Mouse (Mus musculus): ENCODE measurements around the gene Ttyh3.

Ttyh3 gene

DNA sequence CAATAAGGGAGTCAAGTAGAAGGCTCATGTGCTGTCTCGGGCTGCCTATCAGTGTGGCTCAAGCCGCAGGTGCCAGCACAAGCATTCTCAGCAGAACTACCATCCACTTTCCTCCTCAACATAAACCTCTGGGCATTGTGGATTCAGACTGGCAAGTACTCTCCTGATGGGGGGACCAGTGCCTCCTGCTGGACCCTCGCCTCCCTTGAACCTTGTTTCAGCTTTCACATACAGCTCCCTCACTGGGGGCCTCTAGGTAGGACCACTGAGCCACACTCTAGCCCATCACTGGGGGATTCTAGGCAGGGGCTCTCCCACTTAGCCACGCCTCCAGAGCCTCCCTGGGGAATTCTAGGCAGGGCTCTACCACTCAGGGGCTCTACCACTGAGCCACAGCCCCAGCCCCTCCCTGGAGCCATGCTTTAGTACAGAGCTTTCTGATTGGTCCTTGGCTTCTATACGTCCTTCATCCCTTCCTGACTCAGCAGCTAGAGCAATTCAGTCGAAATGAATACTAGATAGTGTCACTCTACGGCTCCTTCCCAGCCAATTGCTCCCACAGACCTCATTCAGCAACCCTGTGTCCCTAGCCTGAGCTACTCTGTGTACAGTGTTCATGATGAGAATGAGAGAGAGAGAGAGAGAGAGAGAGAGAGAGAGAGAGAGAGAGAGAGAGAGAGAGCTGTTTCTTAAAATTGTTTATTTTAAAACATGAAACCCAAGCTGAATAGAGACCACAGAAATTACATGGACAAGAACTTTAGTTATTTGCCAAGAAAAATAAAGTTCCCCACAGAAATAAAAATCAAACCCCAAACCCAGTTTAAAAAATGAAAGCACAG is 28.7 kb downstream of the Ttyh3 start:
- TF ChIP-seq POU5F1 (IDR thresholded peaks at IDR 0.05; ENCODE audit: borderline replicate concordance, low read length): no peak
- TF ChIP-seq CTCF (conservative IDR thresholded peaks at IDR 0.05; ENCODE audit: low read length): no peak
- no peak for TF ChIP-seq NANOG (IDR thresholded peaks at IDR 0.05; ENCODE audit: borderline replicate concordance, low read length)
- Histone ChIP-seq H3K9me3 (ENCODE audit: low read length) (no peaks in the 10 kb centered on the region), H3K4me3 (replicated peaks; ENCODE audit: low read length) (no peak overlapping the region)

GRCm38 (mm10) chr5:140619151-140619771 is 29.6 kb downstream of the Ttyh3 start:
- Histone ChIP-seq H3K4me3 (replicated peaks; ENCODE audit: low read length) (no peak overlapping the region), H3K36me3 (ENCODE audit: insufficient read depth, low read length) (peaks cover 10% of the 10 kb centered on the region), H3K27me3 (ENCODE audit: insufficient read depth, low read length) (no peaks in the 10 kb centered on the region), H3K9me3 (ENCODE audit: low read length) (no peaks in the 10 kb centered on the region), H3K4me1 (replicated peaks; ENCODE audit: low read depth, low read length) (peaks cover 42% of the 10 kb centered on the region)
- TF ChIP-seq CTCF (conservative IDR thresholded peaks at IDR 0.05; ENCODE audit: low read length) (peak; percentile 88), NANOG (IDR thresholded peaks at IDR 0.05; ENCODE audit: borderline replicate concordance, low read length) (no peak)

More for the DNA sequence above, 28.7 kb downstream of the Ttyh3 start:
- no peaks in the 10 kb centered on the region for H3K27me3 ChIP-seq (ENCODE audit: insufficient read depth, low read length)
- H3K4me1 ChIP-seq (replicated peaks; ENCODE audit: low read depth, low read length): peaks cover 33% of the 10 kb centered on the region
- peaks cover 12% of the 10 kb centered on the region for H3K36me3 ChIP-seq (ENCODE audit: insufficient read depth, low read length)

- H3K9me3 ChIP-seq (ENCODE audit: low read length): no peaks in the 10 kb centered on the region
- no peak for TF ChIP-seq CTCF (conservative IDR thresholded peaks at IDR 0.05; ENCODE audit: low read length)
- TF ChIP-seq NANOG (IDR thresholded peaks at IDR 0.05; ENCODE audit: borderline replicate concordance, low read length): no peak
- no peak for TF ChIP-seq POU5F1 (IDR thresholded peaks at IDR 0.05; ENCODE audit: borderline replicate concordance, low read length)
- peaks cover 50% of the 10 kb centered on the region for H3K4me1 ChIP-seq (replicated peaks; ENCODE audit: low read depth, low read length)
- H3K36me3 ChIP-seq (ENCODE audit: insufficient read depth, low read length): peaks cover 19% of the 10 kb centered on the region
- peaks cover 10% of the 10 kb centered on the region for H3K27me3 ChIP-seq (ENCODE audit: insufficient read depth, low read length)
- H3K4me3 ChIP-seq (replicated peaks; ENCODE audit: low read length): no peak overlapping the region
These were observed 31.1 kb downstream of the Ttyh3 start for GRCm38 (mm10) chr5:140617714-140618113.

DNA sequence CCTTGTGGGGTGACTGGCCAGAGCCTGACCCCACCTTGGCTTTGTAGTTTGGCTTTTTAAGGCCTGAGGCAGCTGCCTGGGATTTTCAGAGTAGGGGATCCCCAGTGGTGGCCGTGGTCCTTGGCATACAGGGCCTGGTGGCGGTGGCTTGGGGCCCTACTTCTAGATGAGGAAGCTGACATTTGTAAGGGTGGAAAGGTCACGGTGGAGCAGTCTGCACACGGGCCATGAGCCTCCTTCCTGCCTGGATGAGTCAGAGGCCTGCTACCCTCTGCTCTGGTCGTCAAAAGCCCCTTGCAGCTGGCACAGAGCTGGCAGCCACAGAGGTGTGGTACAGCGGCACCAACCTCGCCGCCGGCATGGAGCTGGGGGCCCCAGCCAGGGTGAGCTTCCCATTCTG is 32.1 kb downstream of the Ttyh3 start:
- Histone ChIP-seq H3K36me3 (ENCODE audit: insufficient read depth, low read length) (peaks cover 15% of the 10 kb centered on the region), H3K4me3 (replicated peaks; ENCODE audit: low read length) (peak overlapping the region; percentile 50), H3K9me3 (ENCODE audit: low read length) (no peaks in the 10 kb centered on the region), H3K4me1 (replicated peaks; ENCODE audit: low read depth, low read length) (peaks cover 59% of the 10 kb centered on the region), H3K27me3 (ENCODE audit: insufficient read depth, low read length) (peaks cover 19% of the 10 kb centered on the region)
- TF ChIP-seq NANOG (IDR thresholded peaks at IDR 0.05; ENCODE audit: borderline replicate concordance, low read length): no peak
- TF ChIP-seq CTCF (conservative IDR thresholded peaks at IDR 0.05; ENCODE audit: low read length): no peak

DNA sequence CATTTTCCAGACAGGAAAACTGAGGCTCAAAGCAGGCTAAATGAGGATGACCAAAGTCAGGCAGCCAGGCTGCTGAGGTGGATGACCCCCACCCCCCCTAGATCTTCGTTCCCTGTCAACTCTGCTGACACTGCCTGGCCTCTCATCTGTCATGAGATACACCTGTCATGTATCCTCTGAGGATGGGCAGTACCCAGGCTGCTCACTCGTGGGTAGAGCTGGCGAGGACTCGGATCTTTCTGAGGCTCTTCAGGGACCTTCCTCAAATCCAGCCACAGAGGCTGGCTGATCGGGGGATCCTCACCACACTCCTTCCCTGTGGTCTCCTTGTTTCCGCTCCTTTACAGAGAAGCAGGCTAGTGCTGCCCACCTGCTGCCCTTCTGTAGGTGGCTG is 32.7 kb downstream of the Ttyh3 start:
- H3K9me3 ChIP-seq (ENCODE audit: low read length): no peaks in the 10 kb centered on the region
- peaks cover 61% of the 10 kb centered on the region for H3K4me1 ChIP-seq (replicated peaks; ENCODE audit: low read depth, low read length)
- peaks cover 25% of the 10 kb centered on the region for H3K27me3 ChIP-seq (ENCODE audit: insufficient read depth, low read length)
- H3K36me3 ChIP-seq (ENCODE audit: insufficient read depth, low read length): peaks cover 15% of the 10 kb centered on the region
- H3K4me3 ChIP-seq (replicated peaks; ENCODE audit: low read length): no peak overlapping the region
- TF ChIP-seq CTCF (conservative IDR thresholded peaks at IDR 0.05; ENCODE audit: low read length) (no peak), POU5F1 (IDR thresholded peaks at IDR 0.05; ENCODE audit: borderline replicate concordance, low read length) (no peak), NANOG (IDR thresholded peaks at IDR 0.05; ENCODE audit: borderline replicate concordance, low read length) (no peak)

- no peak for TF ChIP-seq NANOG (IDR thresholded peaks at IDR 0.05; ENCODE audit: borderline replicate concordance, low read length)
- no peak for TF ChIP-seq POU5F1 (IDR thresholded peaks at IDR 0.05; ENCODE audit: borderline replicate concordance, low read length)
- TF ChIP-seq CTCF (conservative IDR thresholded peaks at IDR 0.05; ENCODE audit: low read length): no peak
- H3K4me3 ChIP-seq (replicated peaks; ENCODE audit: low read length): no peak overlapping the region
- H3K27me3 ChIP-seq (ENCODE audit: insufficient read depth, low read length): peaks cover 31% of the 10 kb centered on the region
- H3K9me3 ChIP-seq (ENCODE audit: low read length): no peaks in the 10 kb centered on the region
- H3K4me1 ChIP-seq (replicated peaks; ENCODE audit: low read depth, low read length): peaks cover 63% of the 10 kb centered on the region
- H3K36me3 ChIP-seq (ENCODE audit: insufficient read depth, low read length): peaks cover 15% of the 10 kb centered on the region
These were observed 33.3 kb downstream of the Ttyh3 start for GRCm38 (mm10) chr5:140615321-140616109.

GRCm38 (mm10) chr5:140614837-140615236 is 34.0 kb downstream of the Ttyh3 start:
- Histone ChIP-seq H3K27me3 (ENCODE audit: insufficient read depth, low read length) (peaks cover 37% of the 10 kb centered on the region), H3K4me1 (replicated peaks; ENCODE audit: low read depth, low read length) (peaks cover 66% of the 10 kb centered on the region), H3K9me3 (ENCODE audit: low read length) (no peaks in the 10 kb centered on the region), H3K4me3 (replicated peaks; ENCODE audit: low read length) (no peak overlapping the region), H3K36me3 (ENCODE audit: insufficient read depth, low read length) (peaks cover 15% of the 10 kb centered on the region)
- TF ChIP-seq NANOG (IDR thresholded peaks at IDR 0.05; ENCODE audit: borderline replicate concordance, low read length) (no peak), CTCF (conservative IDR thresholded peaks at IDR 0.05; ENCODE audit: low read length) (no peak), POU5F1 (IDR thresholded peaks at IDR 0.05; ENCODE audit: borderline replicate concordance, low read length) (no peak)

DNA sequence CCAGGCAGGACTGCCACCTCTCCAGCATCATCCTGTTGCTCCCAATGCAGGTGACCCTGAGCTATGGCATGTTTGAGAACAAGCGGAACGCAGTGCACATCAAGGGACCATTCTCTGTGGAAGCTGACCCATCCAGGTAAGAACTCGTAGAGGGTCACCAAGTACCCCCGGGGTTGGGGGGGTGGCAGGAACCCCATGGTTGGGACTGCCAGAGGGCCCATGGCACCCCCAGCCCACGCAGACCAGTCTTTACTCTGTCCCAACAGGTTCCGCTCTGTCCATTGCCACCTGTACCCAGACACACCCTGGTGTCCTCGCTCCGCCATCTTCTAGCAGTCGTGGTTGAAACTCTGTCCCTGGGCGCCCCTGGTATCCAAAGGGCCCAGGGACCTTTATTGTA is 34.7 kb downstream of the Ttyh3 start:
- no peak for TF ChIP-seq NANOG (IDR thresholded peaks at IDR 0.05; ENCODE audit: borderline replicate concordance, low read length)
- TF ChIP-seq CTCF (conservative IDR thresholded peaks at IDR 0.05; ENCODE audit: low read length): no peak
- TF ChIP-seq POU5F1 (IDR thresholded peaks at IDR 0.05; ENCODE audit: borderline replicate concordance, low read length): no peak
- Histone ChIP-seq H3K36me3 (ENCODE audit: insufficient read depth, low read length) (peaks cover 15% of the 10 kb centered on the region), H3K4me3 (replicated peaks; ENCODE audit: low read length) (no peak overlapping the region), H3K4me1 (replicated peaks; ENCODE audit: low read depth, low read length) (peaks cover 73% of the 10 kb centered on the region), H3K27me3 (ENCODE audit: insufficient read depth, low read length) (peaks cover 44% of the 10 kb centered on the region), H3K9me3 (ENCODE audit: low read length) (no peaks in the 10 kb centered on the region)
